Mouse (Mus musculus): ENCODE measurements around the gene Sf1.

Gene Sf1

GRCm38 (mm10) chr19:6341453-6342077, 21.9 kb upstream of the Sf1 start:
- no peak for DNase-seq

GRCm38 (mm10) chr19:6342276-6342933, 21.1 kb upstream of the Sf1 start:
- no peak for DNase-seq

GRCm38 (mm10) chr19:6343066-6343925, 20.2 kb upstream of the Sf1 start:
- no peak for DNase-seq

DNA sequence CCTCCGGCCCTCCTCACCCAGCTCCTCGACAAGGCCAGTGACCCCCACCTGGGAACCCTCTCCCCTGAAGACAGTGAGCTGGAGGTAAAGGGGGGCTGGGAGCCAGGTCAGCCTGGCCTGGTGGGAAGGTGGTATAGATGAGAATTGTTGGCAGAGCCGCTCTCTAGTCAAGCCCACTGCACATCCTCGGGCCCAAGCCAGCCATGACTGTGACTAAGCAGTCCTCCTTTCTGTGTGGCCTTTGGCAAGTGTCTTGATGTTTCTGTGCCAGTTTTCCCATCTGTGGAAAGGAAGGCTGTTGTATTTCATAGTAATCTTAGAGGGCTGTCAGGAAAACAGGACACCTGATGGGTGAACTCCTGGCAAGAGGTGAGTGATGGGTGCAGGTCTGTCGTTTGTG, 19.5 kb upstream of the Sf1 start:
- peak; percentile 57 to 69 for DNase-seq

- no peak for DNase-seq
These were observed 17.5 kb upstream of the Sf1 start for GRCm38 (mm10) chr19:6346023-6346422.

- no peak for DNase-seq
These were observed 16.8 kb upstream of the Sf1 start for GRCm38 (mm10) chr19:6346661-6347060.

GRCm38 (mm10) chr19:6347615-6348014, 15.9 kb upstream of the Sf1 start:
- no peak for DNase-seq

DNA sequence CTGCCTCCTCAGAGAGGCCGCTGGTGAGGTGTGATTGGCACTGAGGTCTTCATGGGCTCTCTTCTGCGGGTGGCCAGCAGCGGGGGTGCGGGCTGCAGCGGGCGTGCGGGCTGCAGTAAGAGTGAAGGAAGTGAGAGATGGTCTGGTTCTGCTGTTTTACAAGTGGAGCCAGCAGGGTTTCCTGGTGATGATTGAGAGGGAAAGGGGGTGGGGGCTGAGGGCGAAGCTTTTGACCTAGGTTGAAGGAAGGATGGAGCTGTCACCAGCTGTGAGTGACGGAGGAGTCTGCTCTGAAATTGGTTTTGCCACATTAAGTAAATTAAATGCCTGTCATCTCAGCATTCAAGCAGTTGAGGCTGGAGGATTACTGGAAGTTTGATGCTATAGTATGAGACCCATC, 14.8 kb upstream of the Sf1 start:
- DNase-seq: no peak

DNA sequence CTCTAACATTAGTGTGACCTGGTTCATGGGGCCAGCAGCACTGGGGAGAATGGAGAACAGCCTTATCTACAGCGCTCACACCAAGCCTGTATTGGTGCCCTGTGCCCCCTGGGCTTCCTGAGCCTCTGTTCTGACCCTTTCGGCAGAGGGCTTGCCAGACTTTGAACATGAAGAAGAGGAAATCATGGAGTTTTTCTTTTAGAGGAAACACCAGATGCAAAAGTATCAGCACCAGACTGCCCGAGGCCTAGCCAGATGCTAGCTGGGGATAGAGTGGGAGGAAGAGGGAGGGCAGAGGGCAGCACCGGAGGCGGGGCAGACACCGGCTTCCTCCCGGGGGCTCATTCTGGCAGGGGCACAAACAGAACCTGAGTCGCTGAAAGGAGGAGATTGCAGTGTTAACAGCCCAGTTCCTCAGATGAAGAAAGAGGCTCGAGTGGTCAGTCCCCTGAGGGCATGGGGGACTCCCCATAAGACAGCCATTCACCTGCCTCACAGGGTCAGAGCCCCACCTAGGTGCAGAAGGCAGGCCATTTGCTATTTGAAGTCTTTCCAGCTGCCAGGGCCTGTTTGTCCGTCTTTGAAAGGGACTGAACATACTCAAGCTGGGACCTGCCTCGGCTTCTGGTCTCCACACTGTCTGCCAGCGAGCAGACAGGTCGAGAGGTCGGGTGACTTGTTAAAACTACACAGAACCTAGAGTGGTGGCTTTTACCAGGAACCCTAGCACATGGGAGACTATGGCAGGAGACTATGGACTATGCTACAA, 14.1 kb upstream of the Sf1 start:
- no peak for DNase-seq

GRCm38 (mm10) chr19:6351431-6352106, 11.9 kb upstream of the Sf1 start:
- peak in 1 of 2 experiments; percentile 46 for DNase-seq

- no peak for DNase-seq
These were observed 11.4 kb upstream of the Sf1 start for GRCm38 (mm10) chr19:6352107-6352505.

DNA sequence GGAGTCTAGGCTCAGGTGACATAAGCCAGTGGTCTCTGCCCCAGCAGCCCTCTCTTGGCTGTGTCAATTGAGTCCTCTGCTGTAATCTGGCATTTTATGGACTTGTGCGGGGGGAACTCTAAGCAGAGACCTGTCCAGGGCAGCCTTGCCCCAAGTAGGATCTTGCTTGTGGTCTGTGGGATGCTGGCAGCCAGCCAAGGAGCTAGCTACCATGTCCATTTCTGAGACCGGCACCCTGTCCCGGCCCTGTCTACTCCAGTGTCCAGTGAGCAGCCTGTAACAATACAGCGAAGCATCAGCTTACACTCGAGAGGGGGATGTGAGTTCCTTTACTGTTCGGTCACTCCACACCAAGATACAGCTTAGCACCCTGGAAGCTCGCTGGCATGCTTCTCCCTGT, 9.5 kb upstream of the Sf1 start:
- no peak for DNase-seq

GRCm38 (mm10) chr19:6361291-6361690, 2.2 kb upstream of the Sf1 start:
- no peak for DNase-seq

DNA sequence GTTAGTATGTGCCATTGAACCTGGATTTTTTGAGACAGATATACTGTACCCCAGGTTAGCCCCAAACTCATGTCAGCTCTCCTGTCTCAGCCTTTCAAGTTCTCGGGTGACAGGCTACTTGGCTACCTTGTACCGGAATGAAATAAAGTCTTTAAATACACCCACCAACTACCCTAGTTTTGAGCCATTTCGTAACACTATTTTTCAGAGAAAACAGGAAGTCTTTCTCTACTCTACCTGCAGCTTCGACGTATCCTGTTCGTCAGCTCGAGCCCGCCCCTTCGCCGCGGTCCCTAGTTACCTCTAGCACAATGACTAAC, 439 bp upstream of the Sf1 start:
- no peak for DNase-seq

GRCm38 (mm10) chr19:6364317-6364725, 831 bp downstream of the Sf1 start:
- peak; percentile 96 for DNase-seq

GRCm38 (mm10) chr19:6364842-6365241, 1.4 kb downstream of the Sf1 start:
- DNase-seq: no peak

DNA sequence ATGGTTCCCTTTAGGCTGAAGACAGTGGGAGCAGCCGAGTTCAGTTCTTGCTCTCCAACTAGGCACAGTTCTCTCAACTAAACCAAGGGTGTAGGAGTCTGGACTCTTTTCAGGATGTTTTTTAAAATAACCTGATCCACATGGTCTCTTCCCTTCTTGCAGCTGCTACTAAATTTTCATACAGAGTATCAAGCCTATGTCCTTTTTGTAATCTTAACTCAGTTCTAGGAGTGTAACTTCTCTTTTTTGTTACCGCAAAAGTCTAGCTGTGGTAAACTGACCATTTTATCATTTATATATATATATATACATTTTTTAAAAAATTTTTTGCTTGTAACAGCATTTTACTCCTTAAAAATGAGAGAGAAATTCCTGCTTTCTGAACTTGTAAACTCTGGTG, 6.7 kb downstream of the Sf1 start:
- no peak for DNase-seq

- no peak for DNase-seq
These were observed 8.9 kb downstream of the Sf1 start for GRCm38 (mm10) chr19:6372433-6372832.

- peak; percentile 92 to 98 for DNase-seq
These were observed 10.3 kb downstream of the Sf1 start for GRCm38 (mm10) chr19:6373539-6374400.

DNA sequence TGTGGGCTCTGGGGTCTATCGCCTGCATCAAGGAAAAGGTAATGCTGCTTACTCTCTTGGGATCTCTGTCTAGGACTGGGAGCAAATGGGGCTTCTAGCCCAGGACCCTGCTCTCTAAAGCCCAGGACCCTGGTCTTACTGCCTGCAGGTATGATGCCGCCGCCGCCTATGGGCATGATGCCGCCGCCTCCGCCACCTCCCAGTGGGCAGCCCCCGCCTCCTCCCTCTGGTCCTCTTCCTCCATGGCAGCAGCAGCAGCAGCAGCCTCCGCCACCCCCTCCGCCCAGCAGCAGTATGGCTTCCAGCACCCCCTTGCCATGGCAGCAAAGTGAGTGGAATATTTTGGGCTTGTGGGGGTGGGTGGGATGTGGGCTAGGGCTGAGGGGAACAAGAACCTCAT, 11.1 kb downstream of the Sf1 start:
- no peak for DNase-seq

DNA sequence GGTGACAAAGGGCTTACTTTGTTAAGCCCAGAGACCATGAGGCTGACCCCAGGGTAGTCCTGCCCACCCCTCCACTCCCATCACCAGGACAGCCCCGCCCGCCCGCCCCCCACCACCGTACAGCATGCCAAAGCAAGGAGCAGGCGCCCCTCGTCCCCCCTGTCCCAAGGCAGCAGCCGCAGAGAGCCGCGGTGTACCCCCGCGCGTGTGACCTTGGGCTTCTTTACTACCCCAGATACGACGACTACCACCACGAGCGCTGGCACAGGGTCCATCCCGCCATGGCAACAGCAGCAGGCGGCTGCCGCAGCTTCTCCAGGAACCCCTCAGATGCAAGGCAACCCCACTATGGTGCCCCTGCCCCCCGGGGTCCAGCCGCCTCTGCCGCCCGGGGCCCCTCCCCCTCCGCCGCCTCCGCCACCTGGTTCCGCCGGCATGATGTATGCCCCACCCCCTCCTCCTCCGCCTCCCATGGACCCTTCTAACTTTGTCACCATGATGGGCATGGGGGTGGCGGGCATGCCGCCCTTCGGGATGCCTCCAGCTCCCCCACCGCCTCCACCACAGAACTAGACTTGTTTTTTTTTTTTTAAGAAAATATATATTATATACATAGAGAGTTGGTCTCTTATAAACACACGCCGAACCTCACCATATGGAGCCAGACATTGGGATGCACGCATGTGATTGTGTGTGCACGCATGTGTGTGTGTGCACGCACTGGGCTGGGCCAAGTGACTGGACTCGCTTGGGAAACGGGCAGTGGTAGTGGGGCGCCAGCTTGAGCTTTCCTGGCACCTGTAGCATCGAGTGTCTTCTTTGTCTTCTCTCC, 12.1 kb downstream of the Sf1 start:
- DNase-seq: peak in 1 of 2 experiments; percentile 49

All from cerebellum, postnatal 14 days (tissue).